Mouse (Mus musculus): ENCODE results near the gene Gsap. TPM values are rescaled to one million over a fixed set of nuclear protein-coding genes. Genes with fewer than 3 reads are reported as not detected.

The Gsap gene
- polyA plus RNA-seq, 1 experiment from 2014 or later: 3.6 TPM

DNA sequence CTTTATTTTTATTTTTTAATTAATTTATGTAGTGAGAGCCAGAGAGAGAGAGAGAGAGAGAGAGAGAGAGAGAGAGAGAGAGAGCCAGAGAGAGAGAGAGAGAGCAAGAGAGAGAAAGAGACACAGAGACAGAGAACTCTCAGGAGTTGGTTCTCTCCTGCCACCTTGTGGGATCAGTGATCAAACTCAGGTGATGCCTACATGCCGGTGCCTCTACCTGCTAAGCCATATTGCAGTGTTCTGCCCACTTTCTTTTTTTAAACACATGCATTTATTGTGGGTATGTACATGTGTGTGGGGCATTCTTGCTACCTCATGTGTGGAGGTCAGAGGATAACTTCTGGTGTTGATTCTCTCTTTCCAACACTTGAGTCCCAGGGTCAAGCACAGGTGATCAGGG is 32.4 kb upstream of the Gsap start:
- no peak overlapping the region for H3K27ac ChIP-seq (replicated peaks; ENCODE audit: low read depth, low read length)
- no peaks in the 10 kb centered on the region for H3K36me3 ChIP-seq (ENCODE audit: control insufficient read depth, insufficient read depth, low read length)
- WGBS: 70% methylated on average over 1 of the region's 1 CpGs
- H3K4me2 ChIP-seq (ENCODE audit: low read depth, low read length): no peak overlapping the region
- no peaks in the 10 kb centered on the region for H3K27me3 ChIP-seq (replicated peaks; ENCODE audit: control insufficient read depth, insufficient read depth, low read length)
- H3K4me1 ChIP-seq (ENCODE audit: control insufficient read depth, insufficient read depth, low read length): no peaks in the 10 kb centered on the region
- DNase-seq (ENCODE audit: low spot score) (no peak), ATAC-seq (ENCODE audit: low read depth) (no peak)
- H3K9me3 ChIP-seq (ENCODE audit: control insufficient read depth, low read length): peaks cover 14% of the 10 kb centered on the region; the same call in 1 of the 2 replicates
- no peak overlapping the region for H3K9ac ChIP-seq (ENCODE audit: low read depth, low read length)
- H3K4me3 ChIP-seq (ENCODE audit: low read depth, low read length): no peak overlapping the region

DNA sequence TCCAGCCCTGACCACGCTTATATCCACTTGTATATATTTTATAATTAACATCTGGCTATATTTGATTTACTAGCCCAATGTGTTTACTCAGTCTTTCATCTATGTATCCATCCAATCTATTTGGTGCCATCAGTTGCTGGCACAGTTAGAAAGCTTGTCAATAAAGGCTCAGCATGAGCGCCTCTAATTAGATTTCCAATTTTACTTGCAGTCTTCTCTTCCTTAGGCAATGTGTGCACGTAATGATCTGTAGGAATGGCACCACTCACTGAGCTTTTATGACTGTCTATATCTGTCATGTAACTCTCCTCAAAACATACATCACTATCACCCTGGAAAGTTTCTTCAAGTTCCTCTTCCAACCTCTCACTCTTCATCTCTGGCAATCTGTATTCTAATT is 29.3 kb upstream of the Gsap start:
- DNase-seq (ENCODE audit: low spot score) (no peak), ATAC-seq (ENCODE audit: low read depth) (no peak)
- Histone ChIP-seq H3K27ac (replicated peaks; ENCODE audit: low read depth, low read length) (no peak overlapping the region), H3K4me3 (ENCODE audit: low read depth, low read length) (no peak overlapping the region), H3K9me3 (ENCODE audit: control insufficient read depth, low read length) (peaks cover 14% of the 10 kb centered on the region; the same call in 1 of the 2 replicates), H3K4me1 (ENCODE audit: control insufficient read depth, insufficient read depth, low read length) (no peaks in the 10 kb centered on the region), H3K9ac (ENCODE audit: low read depth, low read length) (no peak overlapping the region), H3K36me3 (ENCODE audit: control insufficient read depth, insufficient read depth, low read length) (no peaks in the 10 kb centered on the region), H3K4me2 (ENCODE audit: low read depth, low read length) (no peak overlapping the region), H3K27me3 (replicated peaks; ENCODE audit: control insufficient read depth, insufficient read depth, low read length) (no peaks in the 10 kb centered on the region)
- 88% methylated on average over 3 of the region's 3 CpGs for WGBS

DNA sequence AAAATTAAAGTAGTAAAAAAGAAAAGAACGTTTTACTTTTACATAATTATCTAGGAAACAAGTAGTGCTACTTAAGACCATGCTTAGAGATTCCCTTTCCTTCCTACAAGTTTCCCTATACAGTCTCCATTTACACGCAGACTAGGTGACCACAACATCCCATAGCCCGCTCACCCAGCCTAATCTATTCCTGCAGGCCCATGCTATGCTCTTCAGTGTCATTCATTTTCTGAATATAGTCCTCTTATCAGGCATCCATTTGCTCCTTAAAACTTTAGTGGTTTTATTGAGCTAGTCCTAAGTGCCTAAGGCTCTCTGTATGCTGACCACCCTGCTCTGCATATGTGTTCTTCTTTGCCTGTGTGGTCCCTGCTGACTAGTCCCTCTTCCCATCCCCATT is 26.5 kb upstream of the Gsap start:
- no peak overlapping the region for H3K27ac ChIP-seq (replicated peaks; ENCODE audit: low read depth, low read length)
- H3K9ac ChIP-seq (ENCODE audit: low read depth, low read length): no peak overlapping the region
- 75% methylated on average over 3 of the region's 3 CpGs for WGBS
- H3K27me3 ChIP-seq (replicated peaks; ENCODE audit: control insufficient read depth, insufficient read depth, low read length): no peaks in the 10 kb centered on the region
- H3K9me3 ChIP-seq (ENCODE audit: control insufficient read depth, low read length): peaks cover 11% of the 10 kb centered on the region; the same call in 1 of the 2 replicates
- H3K4me1 ChIP-seq (ENCODE audit: control insufficient read depth, insufficient read depth, low read length): no peaks in the 10 kb centered on the region
- no peak for ATAC-seq (ENCODE audit: low read depth)
- H3K36me3 ChIP-seq (ENCODE audit: control insufficient read depth, insufficient read depth, low read length): no peaks in the 10 kb centered on the region
- no peak for DNase-seq (ENCODE audit: low spot score)
- H3K4me2 ChIP-seq (ENCODE audit: low read depth, low read length): no peak overlapping the region
- no peak overlapping the region for H3K4me3 ChIP-seq (ENCODE audit: low read depth, low read length)

DNA sequence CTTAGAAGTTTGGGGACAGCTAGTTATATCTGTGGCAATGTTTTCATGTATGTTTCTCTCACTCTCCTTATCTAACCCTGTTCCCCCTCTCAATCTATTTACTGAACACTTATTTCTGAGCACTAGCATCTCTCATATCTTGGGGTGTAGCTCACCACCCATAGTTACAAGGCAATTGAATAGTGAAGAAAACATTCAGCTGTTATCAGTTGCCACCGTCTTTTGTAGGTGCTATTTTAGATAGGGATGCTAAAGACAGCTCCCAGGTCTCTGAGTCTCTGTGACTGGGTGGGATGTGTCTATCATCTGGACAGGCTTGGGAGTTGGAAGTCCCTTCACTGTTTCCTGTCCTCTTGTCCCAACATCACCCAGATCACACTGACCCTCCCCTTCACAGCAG is 25.3 kb upstream of the Gsap start:
- H3K4me1 ChIP-seq (ENCODE audit: control insufficient read depth, insufficient read depth, low read length): no peaks in the 10 kb centered on the region
- H3K36me3 ChIP-seq (ENCODE audit: control insufficient read depth, insufficient read depth, low read length): no peaks in the 10 kb centered on the region
- H3K9me3 ChIP-seq (ENCODE audit: control insufficient read depth, low read length): peaks cover 11% of the 10 kb centered on the region; the same call in 1 of the 2 replicates
- H3K27ac ChIP-seq (replicated peaks; ENCODE audit: low read depth, low read length): no peak overlapping the region
- WGBS: 91% methylated on average over 1 of the region's 1 CpGs
- H3K4me2 ChIP-seq (ENCODE audit: low read depth, low read length): no peak overlapping the region
- no peak overlapping the region for H3K4me3 ChIP-seq (ENCODE audit: low read depth, low read length)
- DNase-seq (ENCODE audit: low spot score) (no peak), ATAC-seq (ENCODE audit: low read depth) (no peak)
- no peak overlapping the region for H3K9ac ChIP-seq (ENCODE audit: low read depth, low read length)
- no peaks in the 10 kb centered on the region for H3K27me3 ChIP-seq (replicated peaks; ENCODE audit: control insufficient read depth, insufficient read depth, low read length)

DNA sequence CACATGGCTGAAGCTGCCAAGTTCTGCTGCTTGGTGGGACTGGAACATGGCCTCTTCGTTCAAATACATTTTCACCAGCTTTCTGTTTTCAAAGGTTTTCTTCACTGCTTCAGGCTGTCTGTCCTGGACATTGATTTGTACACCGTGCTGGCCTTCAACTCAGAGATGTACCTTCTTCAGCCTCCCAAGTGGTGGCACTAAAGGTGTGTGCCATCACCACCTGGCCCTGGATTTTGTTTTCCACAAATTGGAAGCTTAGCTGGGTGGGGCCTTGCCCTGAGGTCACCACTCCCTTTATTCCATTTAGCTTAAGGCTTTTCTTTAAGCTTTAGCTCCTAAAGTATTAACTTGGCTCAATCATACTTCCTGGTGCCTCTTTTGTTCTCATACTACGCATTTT is 22.6 kb upstream of the Gsap start:
- Histone ChIP-seq H3K4me1 (ENCODE audit: control insufficient read depth, insufficient read depth, low read length) (no peaks in the 10 kb centered on the region), H3K4me3 (ENCODE audit: low read depth, low read length) (no peak overlapping the region), H3K27me3 (replicated peaks; ENCODE audit: control insufficient read depth, insufficient read depth, low read length) (no peaks in the 10 kb centered on the region), H3K9ac (ENCODE audit: low read depth, low read length) (no peak overlapping the region), H3K9me3 (ENCODE audit: control insufficient read depth, low read length) (0 out of 2 replicates have a peak, but pooled peaks cover under 1% of the 10 kb centered on the region), H3K27ac (replicated peaks; ENCODE audit: low read depth, low read length) (no peak overlapping the region), H3K4me2 (ENCODE audit: low read depth, low read length) (no peak overlapping the region), H3K36me3 (ENCODE audit: control insufficient read depth, insufficient read depth, low read length) (no peaks in the 10 kb centered on the region)
- ATAC-seq (ENCODE audit: low read depth) (no peak), DNase-seq (ENCODE audit: low spot score) (no peak)
- 78% methylated on average over 3 of the region's 3 CpGs for WGBS

DNA sequence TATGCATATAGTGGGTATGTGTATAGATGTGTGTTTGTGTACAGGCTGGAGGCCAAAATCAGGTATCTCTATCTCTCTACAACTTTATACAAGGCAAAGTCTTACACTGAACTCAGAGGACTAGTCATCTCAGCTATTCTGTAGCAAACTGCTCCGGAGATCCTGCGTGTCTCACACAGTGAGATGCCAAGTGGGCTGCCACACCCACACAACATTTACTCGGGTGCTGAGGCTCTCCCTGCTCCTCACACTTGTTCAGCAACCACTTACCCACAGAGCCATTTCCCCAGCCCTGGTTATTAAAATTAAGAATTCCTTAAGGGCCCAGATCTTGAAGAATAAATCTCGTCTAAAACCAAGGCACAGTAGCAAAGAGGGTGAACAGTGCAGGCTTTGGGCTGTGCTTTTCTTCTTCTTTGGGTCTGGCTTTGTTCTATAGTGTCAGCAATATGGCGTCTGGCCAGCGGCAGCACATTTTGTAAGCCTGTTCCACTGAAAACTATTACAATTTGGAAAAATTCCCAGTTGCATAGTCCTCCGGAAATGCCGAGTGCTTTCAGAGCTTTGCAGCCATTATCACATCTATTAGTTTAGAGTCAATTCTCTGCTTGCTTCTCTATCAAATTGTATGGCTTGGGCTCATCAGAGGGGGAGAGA is 17.2 kb upstream of the Gsap start:
- H3K4me1 ChIP-seq (ENCODE audit: control insufficient read depth, insufficient read depth, low read length): peaks cover 3% of the 10 kb centered on the region; the same call in 1 of the 2 replicates
- no peak overlapping the region for H3K27ac ChIP-seq (replicated peaks; ENCODE audit: low read depth, low read length)
- H3K9ac ChIP-seq (ENCODE audit: low read depth, low read length): no peak overlapping the region
- H3K27me3 ChIP-seq (replicated peaks; ENCODE audit: control insufficient read depth, insufficient read depth, low read length): no peaks in the 10 kb centered on the region
- ATAC-seq (ENCODE audit: low read depth) (peak; percentile 58; the same call in 1 of the 2 replicates), DNase-seq (ENCODE audit: low spot score) (peak; percentile 84)
- 64% methylated on average over 8 of the region's 8 CpGs for WGBS
- H3K4me3 ChIP-seq (ENCODE audit: low read depth, low read length): no peak overlapping the region
- H3K36me3 ChIP-seq (ENCODE audit: control insufficient read depth, insufficient read depth, low read length): no peaks in the 10 kb centered on the region
- no peak overlapping the region for H3K4me2 ChIP-seq (ENCODE audit: low read depth, low read length)
- no peaks in the 10 kb centered on the region for H3K9me3 ChIP-seq (ENCODE audit: control insufficient read depth, low read length)

DNA sequence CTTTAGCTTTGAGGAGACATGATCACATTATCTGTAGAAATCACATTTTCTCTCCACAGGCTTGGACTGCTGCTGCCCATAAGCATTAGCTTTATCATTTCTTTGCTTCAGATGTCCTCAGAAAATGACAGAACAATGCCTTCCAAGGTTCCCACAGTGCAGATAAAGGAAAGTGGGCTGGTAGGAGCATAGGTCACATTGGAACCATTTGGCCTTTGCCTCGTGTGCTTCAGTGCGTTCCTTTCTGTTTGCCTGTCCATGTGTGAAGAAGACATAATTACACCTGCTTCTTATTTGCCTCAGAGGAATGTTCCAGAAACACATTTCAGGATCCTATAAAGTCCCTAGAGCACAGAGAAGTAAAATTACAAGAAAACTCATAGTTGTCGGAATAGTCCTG is 16.7 kb upstream of the Gsap start:
- Histone ChIP-seq H3K27ac (replicated peaks; ENCODE audit: low read depth, low read length) (no peak overlapping the region), H3K4me2 (ENCODE audit: low read depth, low read length) (no peak overlapping the region), H3K27me3 (replicated peaks; ENCODE audit: control insufficient read depth, insufficient read depth, low read length) (no peaks in the 10 kb centered on the region), H3K9me3 (ENCODE audit: control insufficient read depth, low read length) (no peaks in the 10 kb centered on the region), H3K4me3 (ENCODE audit: low read depth, low read length) (no peak overlapping the region), H3K36me3 (ENCODE audit: control insufficient read depth, insufficient read depth, low read length) (no peaks in the 10 kb centered on the region), H3K9ac (ENCODE audit: low read depth, low read length) (no peak overlapping the region), H3K4me1 (ENCODE audit: control insufficient read depth, insufficient read depth, low read length) (peaks cover 3% of the 10 kb centered on the region; the same call in 1 of the 2 replicates)
- DNase-seq (ENCODE audit: low spot score): no peak
- 63% methylated on average over 3 of the region's 3 CpGs for WGBS
- no peak for ATAC-seq (ENCODE audit: low read depth)

DNA sequence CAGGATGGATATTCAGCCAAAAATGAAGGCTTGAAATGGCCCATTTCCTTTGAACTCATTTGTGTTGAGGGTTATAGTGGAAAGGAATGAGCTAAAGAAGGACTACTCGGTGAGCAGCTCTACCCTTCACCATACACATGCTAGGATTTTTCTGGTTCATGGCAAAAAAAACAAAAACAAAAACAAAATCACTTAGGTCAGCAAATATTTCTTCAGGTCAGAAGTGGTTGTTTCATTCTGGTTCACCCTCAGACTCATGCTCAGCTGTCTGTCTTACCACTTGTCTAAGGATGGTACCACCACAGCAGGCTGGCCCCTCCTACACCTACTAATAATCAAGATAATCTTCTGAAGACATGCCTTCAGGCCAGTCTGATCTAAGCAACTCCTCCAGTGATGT is 16.2 kb upstream of the Gsap start:
- no peak for ATAC-seq (ENCODE audit: low read depth)

DNA sequence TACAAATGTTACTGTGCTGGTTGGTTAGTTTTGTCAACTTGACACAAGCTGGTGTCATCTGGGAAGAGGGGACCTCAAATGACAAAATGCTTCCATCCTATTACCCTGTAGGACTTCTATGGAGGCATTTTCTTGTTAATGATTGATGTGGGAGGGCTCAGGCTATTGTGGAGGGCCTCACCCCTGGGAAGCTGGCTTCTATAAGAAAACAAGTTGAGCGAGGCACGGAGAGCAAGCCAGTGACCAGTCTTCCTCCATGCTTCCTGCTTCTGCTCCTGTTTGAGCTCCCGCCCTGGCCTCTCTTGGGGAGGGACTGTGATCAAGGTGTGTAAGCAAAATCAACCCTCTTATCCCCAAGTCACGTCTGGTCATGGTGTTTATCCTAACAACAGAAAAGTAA is 15.6 kb upstream of the Gsap start:
- H3K9me3 ChIP-seq (ENCODE audit: control insufficient read depth, low read length): no peaks in the 10 kb centered on the region
- no peaks in the 10 kb centered on the region for H3K27me3 ChIP-seq (replicated peaks; ENCODE audit: control insufficient read depth, insufficient read depth, low read length)
- 38% methylated on average over 4 of the region's 4 CpGs for WGBS
- ATAC-seq (ENCODE audit: low read depth) (no peak), DNase-seq (ENCODE audit: low spot score) (no peak)
- 0 out of 2 replicates have a peak overlapping the region, but pooled peaks have one; percentile 6 for H3K27ac ChIP-seq (replicated peaks; ENCODE audit: low read depth, low read length)
- H3K4me1 ChIP-seq (ENCODE audit: control insufficient read depth, insufficient read depth, low read length): peaks cover 8% of the 10 kb centered on the region
- no peak overlapping the region for H3K4me3 ChIP-seq (ENCODE audit: low read depth, low read length)
- no peaks in the 10 kb centered on the region for H3K36me3 ChIP-seq (ENCODE audit: control insufficient read depth, insufficient read depth, low read length)
- no peak overlapping the region for H3K4me2 ChIP-seq (ENCODE audit: low read depth, low read length)
- H3K9ac ChIP-seq (ENCODE audit: low read depth, low read length): no peak overlapping the region

More for the DNA sequence above, 16.2 kb upstream of the Gsap start:
- Histone ChIP-seq H3K4me3 (ENCODE audit: low read depth, low read length) (no peak overlapping the region), H3K4me1 (ENCODE audit: control insufficient read depth, insufficient read depth, low read length) (peaks cover 3% of the 10 kb centered on the region; the same call in 1 of the 2 replicates), H3K9ac (ENCODE audit: low read depth, low read length) (no peak overlapping the region), H3K36me3 (ENCODE audit: control insufficient read depth, insufficient read depth, low read length) (no peaks in the 10 kb centered on the region), H3K27ac (replicated peaks; ENCODE audit: low read depth, low read length) (0 out of 2 replicates have a peak overlapping the region, but pooled peaks have one; percentile 6), H3K27me3 (replicated peaks; ENCODE audit: control insufficient read depth, insufficient read depth, low read length) (no peaks in the 10 kb centered on the region), H3K4me2 (ENCODE audit: low read depth, low read length) (no peak overlapping the region), H3K9me3 (ENCODE audit: control insufficient read depth, low read length) (no peaks in the 10 kb centered on the region)
- DNase-seq (ENCODE audit: low spot score): no peak
- WGBS: 78% methylated on average over 1 of the region's 1 CpGs
